Mouse (Mus musculus): ENCODE measurements at regions not wholly inside any gene's neighbourhood (a gene's known extent, or its start where the extent isn't known, plus 50 kb on each side); places are given as distances from the start of the nearest gene placed in this dataset.

GRCm38 (mm10) chr1:193543284-193543683, 173.2 kb upstream of the Camk1g start:
- no peaks in the 10 kb centered on the region for H3K36me3 ChIP-seq (ENCODE audit: control insufficient read depth, insufficient read depth, low read length)
- peaks cover 4% of the 10 kb centered on the region for H3K4me1 ChIP-seq (replicated peaks; ENCODE audit: control insufficient read depth, insufficient read depth, low read length)
- H3K4me2 ChIP-seq (ENCODE audit: low read depth, low read length) = no peak overlapping the region
- H3K9ac ChIP-seq (ENCODE audit: low read length) = no peak overlapping the region
- H3K27ac ChIP-seq (ENCODE audit: low read length) = no peak overlapping the region
- H3K4me3 ChIP-seq (ENCODE audit: low read length) = no peak overlapping the region
- no peaks in the 10 kb centered on the region for H3K9me3 ChIP-seq (ENCODE audit: control insufficient read depth, low read length)
- 67% methylated on average over 4 of the region's 4 CpGs for WGBS
- no peaks in the 10 kb centered on the region for H3K27me3 ChIP-seq (ENCODE audit: control insufficient read depth, insufficient read depth, low read depth, low read length)
- no peak for ATAC-seq (ENCODE audit: low read depth)

- Histone ChIP-seq H3K36me3 (ENCODE audit: control insufficient read depth, insufficient read depth, low read length) (no peaks in the 10 kb centered on the region), H3K27ac (ENCODE audit: low read length) (no peak overlapping the region), H3K9ac (ENCODE audit: low read length) (no peak overlapping the region), H3K9me3 (ENCODE audit: control insufficient read depth, low read length) (no peaks in the 10 kb centered on the region), H3K4me2 (ENCODE audit: low read depth, low read length) (no peak overlapping the region), H3K4me3 (ENCODE audit: low read length) (no peak overlapping the region), H3K27me3 (ENCODE audit: control insufficient read depth, insufficient read depth, low read depth, low read length) (no peaks in the 10 kb centered on the region), H3K4me1 (replicated peaks; ENCODE audit: control insufficient read depth, insufficient read depth, low read length) (peaks cover 4% of the 10 kb centered on the region)
- 29% methylated on average over 13 of the region's 13 CpGs for WGBS
- ATAC-seq (ENCODE audit: low read depth) = no peak
Measured at GRCm38 (mm10) chr1:193541934-193542580, 172.0 kb upstream of the Camk1g start.

- Histone ChIP-seq H3K27ac (ENCODE audit: low read length) (no peak overlapping the region), H3K4me1 (replicated peaks; ENCODE audit: control insufficient read depth, insufficient read depth, low read length) (peaks cover 4% of the 10 kb centered on the region), H3K36me3 (ENCODE audit: control insufficient read depth, insufficient read depth, low read length) (no peaks in the 10 kb centered on the region), H3K9me3 (ENCODE audit: control insufficient read depth, low read length) (no peaks in the 10 kb centered on the region), H3K27me3 (ENCODE audit: control insufficient read depth, insufficient read depth, low read depth, low read length) (no peaks in the 10 kb centered on the region), H3K4me3 (ENCODE audit: low read length) (no peak overlapping the region), H3K9ac (ENCODE audit: low read length) (no peak overlapping the region), H3K4me2 (ENCODE audit: low read depth, low read length) (no peak overlapping the region)
- WGBS = 80% methylated on average over 4 of the region's 4 CpGs
- no peak for ATAC-seq (ENCODE audit: low read depth)
Measured at GRCm38 (mm10) chr1:193541281-193541680, 171.2 kb upstream of the Camk1g start.

- ATAC-seq (ENCODE audit: low read depth) = no peak
- no peaks in the 10 kb centered on the region for H3K9me3 ChIP-seq (ENCODE audit: control insufficient read depth, low read length)
- WGBS = 70% methylated on average over 5 of the region's 5 CpGs
- H3K27ac ChIP-seq (ENCODE audit: low read length) = no peak overlapping the region
- no peak overlapping the region for H3K9ac ChIP-seq (ENCODE audit: low read length)
- H3K4me1 ChIP-seq (replicated peaks; ENCODE audit: control insufficient read depth, insufficient read depth, low read length) = peaks cover 4% of the 10 kb centered on the region
- no peak overlapping the region for H3K4me2 ChIP-seq (ENCODE audit: low read depth, low read length)
- H3K4me3 ChIP-seq (ENCODE audit: low read length) = no peak overlapping the region
- H3K36me3 ChIP-seq (ENCODE audit: control insufficient read depth, insufficient read depth, low read length) = no peaks in the 10 kb centered on the region
- no peaks in the 10 kb centered on the region for H3K27me3 ChIP-seq (ENCODE audit: control insufficient read depth, insufficient read depth, low read depth, low read length)
Measured at GRCm38 (mm10) chr1:193540486-193540885, 170.4 kb upstream of the Camk1g start.

- Histone ChIP-seq H3K27ac (ENCODE audit: low read length) (peak overlapping the region; percentile 37), H3K9me3 (ENCODE audit: control insufficient read depth, low read length) (no peaks in the 10 kb centered on the region), H3K36me3 (ENCODE audit: control insufficient read depth, insufficient read depth, low read length) (no peaks in the 10 kb centered on the region), H3K4me1 (replicated peaks; ENCODE audit: control insufficient read depth, insufficient read depth, low read length) (peaks cover 8% of the 10 kb centered on the region), H3K27me3 (ENCODE audit: control insufficient read depth, insufficient read depth, low read depth, low read length) (no peaks in the 10 kb centered on the region), H3K4me2 (ENCODE audit: low read depth, low read length) (no peak overlapping the region), H3K4me3 (ENCODE audit: low read length) (no peak overlapping the region), H3K9ac (ENCODE audit: low read length) (no peak overlapping the region)
- WGBS = 53% methylated on average over 6 of the region's 6 CpGs
- ATAC-seq (ENCODE audit: low read depth) = peak; percentile 53
Measured at GRCm38 (mm10) chr1:193539261-193539660, 169.2 kb upstream of the Camk1g start.

- WGBS = 75% methylated on average over 2 of the region's 2 CpGs
- Histone ChIP-seq H3K9ac (ENCODE audit: low read length) (no peak overlapping the region), H3K27ac (ENCODE audit: low read length) (no peak overlapping the region), H3K4me2 (ENCODE audit: low read depth, low read length) (no peak overlapping the region), H3K36me3 (ENCODE audit: control insufficient read depth, insufficient read depth, low read length) (no peaks in the 10 kb centered on the region), H3K9me3 (ENCODE audit: control insufficient read depth, low read length) (no peaks in the 10 kb centered on the region), H3K4me1 (replicated peaks; ENCODE audit: control insufficient read depth, insufficient read depth, low read length) (peaks cover 8% of the 10 kb centered on the region), H3K27me3 (ENCODE audit: control insufficient read depth, insufficient read depth, low read depth, low read length) (no peaks in the 10 kb centered on the region), H3K4me3 (ENCODE audit: low read length) (no peak overlapping the region)
- no peak for ATAC-seq (ENCODE audit: low read depth)
Measured at GRCm38 (mm10) chr1:193538425-193538824, 168.3 kb upstream of the Camk1g start.

- H3K9me3 ChIP-seq (ENCODE audit: control insufficient read depth, low read length) = no peaks in the 10 kb centered on the region
- no peak overlapping the region for H3K4me2 ChIP-seq (ENCODE audit: low read depth, low read length)
- peaks cover 8% of the 10 kb centered on the region for H3K4me1 ChIP-seq (replicated peaks; ENCODE audit: control insufficient read depth, insufficient read depth, low read length)
- WGBS = 88% methylated on average over 5 of the region's 5 CpGs
- H3K9ac ChIP-seq (ENCODE audit: low read length) = no peak overlapping the region
- H3K27me3 ChIP-seq (ENCODE audit: control insufficient read depth, insufficient read depth, low read depth, low read length) = no peaks in the 10 kb centered on the region
- no peak for ATAC-seq (ENCODE audit: low read depth)
- H3K36me3 ChIP-seq (ENCODE audit: control insufficient read depth, insufficient read depth, low read length) = no peaks in the 10 kb centered on the region
- no peak overlapping the region for H3K4me3 ChIP-seq (ENCODE audit: low read length)
- no peak overlapping the region for H3K27ac ChIP-seq (ENCODE audit: low read length)
Measured at GRCm38 (mm10) chr1:193537616-193538015, 167.5 kb upstream of the Camk1g start.

- Histone ChIP-seq H3K4me1 (replicated peaks; ENCODE audit: control insufficient read depth, insufficient read depth, low read length) (peaks cover 8% of the 10 kb centered on the region), H3K27me3 (ENCODE audit: control insufficient read depth, insufficient read depth, low read depth, low read length) (no peaks in the 10 kb centered on the region), H3K9ac (ENCODE audit: low read length) (no peak overlapping the region), H3K9me3 (ENCODE audit: control insufficient read depth, low read length) (no peaks in the 10 kb centered on the region), H3K4me2 (ENCODE audit: low read depth, low read length) (no peak overlapping the region), H3K27ac (ENCODE audit: low read length) (no peak overlapping the region), H3K4me3 (ENCODE audit: low read length) (no peak overlapping the region), H3K36me3 (ENCODE audit: control insufficient read depth, insufficient read depth, low read length) (no peaks in the 10 kb centered on the region)
- ATAC-seq (ENCODE audit: low read depth) = no peak
Measured at GRCm38 (mm10) chr1:193536552-193536951, 166.5 kb upstream of the Camk1g start.

- Histone ChIP-seq H3K27ac (ENCODE audit: low read length) (no peak overlapping the region), H3K27me3 (ENCODE audit: control insufficient read depth, insufficient read depth, low read depth, low read length) (no peaks in the 10 kb centered on the region), H3K9me3 (ENCODE audit: control insufficient read depth, low read length) (no peaks in the 10 kb centered on the region), H3K4me2 (ENCODE audit: low read depth, low read length) (no peak overlapping the region), H3K36me3 (ENCODE audit: control insufficient read depth, insufficient read depth, low read length) (no peaks in the 10 kb centered on the region), H3K9ac (ENCODE audit: low read length) (no peak overlapping the region), H3K4me3 (ENCODE audit: low read length) (no peak overlapping the region), H3K4me1 (replicated peaks; ENCODE audit: control insufficient read depth, insufficient read depth, low read length) (peaks cover 4% of the 10 kb centered on the region; the same call in 1 of the 2 replicates)
- ATAC-seq (ENCODE audit: low read depth) = no peak
- WGBS = 76% methylated on average over 4 of the region's 4 CpGs
Measured at GRCm38 (mm10) chr1:193534449-193534848, 164.4 kb upstream of the Camk1g start.

- Histone ChIP-seq H3K9ac (ENCODE audit: low read length) (no peak overlapping the region), H3K4me2 (ENCODE audit: low read depth, low read length) (no peak overlapping the region)
- WGBS = 27% methylated on average over 3 of the region's 3 CpGs
Measured at GRCm38 (mm10) chr1:193526501-193526900, 156.4 kb upstream of the Camk1g start.

More at GRCm38 (mm10) chr1:193526501-193526900, 156.4 kb upstream of the Camk1g start:
- ATAC-seq (ENCODE audit: low read depth) = no peak
- Histone ChIP-seq H3K9me3 (ENCODE audit: control insufficient read depth, low read length) (no peaks in the 10 kb centered on the region), H3K4me1 (replicated peaks; ENCODE audit: control insufficient read depth, insufficient read depth, low read length) (peaks cover 2% of the 10 kb centered on the region; the same call in 1 of the 2 replicates), H3K27me3 (ENCODE audit: control insufficient read depth, insufficient read depth, low read depth, low read length) (no peaks in the 10 kb centered on the region), H3K36me3 (ENCODE audit: control insufficient read depth, insufficient read depth, low read length) (no peaks in the 10 kb centered on the region), H3K27ac (ENCODE audit: low read length) (no peak overlapping the region), H3K4me3 (ENCODE audit: low read length) (no peak overlapping the region)
